ENCODE assay signal across 15 mouse cellular contexts in genomic region chr3:127948326-127948725, GRCm38 (mm10). TPM values are rescaled to one million over a fixed set of nuclear protein-coding genes. Genes with fewer than 3 reads are reported as not detected.
A peak's percentile ranks its signal among the peaks of the same experiment; 100 is the strongest.
DNase-seq lines count a peak whose midpoint lies in the region; ATAC-seq and TF ChIP-seq lines count a peak whose summit lies in the region.
"Had no signal": no experiment of that assay in that cellular context is flagged by ENCODE, and none has a peak within 500 bp of the region (broad histone marks: within the 10 kb centered on the region; RNA-seq: fewer than 3 reads in every experiment).

No protein-coding gene starts in this region.

- TF ChIP-seq CTCF in MEL (IDR thresholded peaks at IDR 0.05 in 2 of 3, conservative IDR thresholded peaks at IDR 0.05 in 1 of 3; ENCODE audit: control insufficient read depth in 1 of 3, insufficient read depth in 1 of 3, low read depth in 2 of 3, low read length in 3 of 3, poor library complexity in 1 of 3, severe bottlenecking in 1 of 3), result no peak
- TF ChIP-seq CTCF in thymus, adult 2 months (IDR thresholded peaks at IDR 0.05; ENCODE audit: borderline replicate concordance, control insufficient read depth, extremely low read depth, insufficient read depth, low read length, poor library complexity), result no peak
- no peak for TF ChIP-seq CTCF in kidney, adult 2 months (conservative IDR thresholded peaks at IDR 0.05; ENCODE audit: insufficient read depth, insufficient read length, low read depth, low read length)

- H3K9ac ChIP-seq in liver, embryonic 13.5 days, result no peak overlapping the region
- H3K9ac ChIP-seq in MEL (ENCODE audit: control insufficient read depth, low read depth, low read length, poor library complexity, severe bottlenecking), result no peak overlapping the region
- H3K9ac ChIP-seq: embryonic facial prominence, embryonic 13.5 days; lung, embryonic 14.5 days; neural tube, embryonic 15.5 days had no signal

- 0 out of 2 replicates have a peak, but pooled peaks have one; percentile 27 for ATAC-seq in liver, embryonic 13.5 days (ENCODE audit: low read depth)
- peak; percentile 89 for ATAC-seq in granulocyte monocyte progenitor cell, adult 5-6 weeks (replicated peaks; ENCODE audit: poor library complexity, severe bottlenecking)
- peak; percentile 76 for ATAC-seq in megakaryocyte progenitor cell, adult 5-6 weeks (replicated peaks; ENCODE audit: poor library complexity)

- H3K4me1 ChIP-seq in liver, embryonic 13.5 days (replicated peaks), result peaks cover 13% of the 10 kb centered on the region
- no peaks in the 10 kb centered on the region for H3K4me1 ChIP-seq in MEL (ENCODE audit: control insufficient read depth in 1 of 2, insufficient read depth in 2 of 2, low read length in 2 of 2)
- H3K4me1 ChIP-seq in thymus, adult 2 months (replicated peaks; ENCODE audit: control insufficient read depth, insufficient read depth, low read length), result 0 out of 2 replicates have a peak, but pooled peaks cover 2% of the 10 kb centered on the region
- H3K4me1 ChIP-seq in kidney, adult 2 months (ENCODE audit: control insufficient read depth, insufficient read depth, low read length), result no peaks in the 10 kb centered on the region
- H3K4me1 ChIP-seq: embryonic facial prominence, embryonic 13.5 days; midbrain, embryonic 10.5 days; neural tube, embryonic 15.5 days had no signal

- H3K9me3 ChIP-seq in liver, embryonic 13.5 days (replicated peaks), result no peaks in the 10 kb centered on the region
- H3K9me3 ChIP-seq in MEL (replicated peaks; ENCODE audit: insufficient read depth, low read length), result no peaks in the 10 kb centered on the region
- H3K9me3 ChIP-seq: embryonic facial prominence, embryonic 13.5 days; G1E; midbrain, embryonic 10.5 days; neural tube, embryonic 15.5 days had no signal

- H3K36me3 ChIP-seq in liver, embryonic 13.5 days, result no peaks in the 10 kb centered on the region
- H3K36me3 ChIP-seq in MEL (ENCODE audit: control insufficient read depth in 1 of 2, insufficient read depth in 2 of 2, low read length in 2 of 2), result no peaks in the 10 kb centered on the region
- no peaks in the 10 kb centered on the region for H3K36me3 ChIP-seq in thymus, adult 2 months (ENCODE audit: control insufficient read depth, insufficient read depth, low read length)
- no peaks in the 10 kb centered on the region for H3K36me3 ChIP-seq in kidney, adult 2 months (ENCODE audit: control insufficient read depth, insufficient read depth, low read length)
- H3K36me3 ChIP-seq: embryonic facial prominence, embryonic 13.5 days; G1E; midbrain, embryonic 10.5 days; neural tube, embryonic 15.5 days had no signal

- H3K4me3 ChIP-seq in liver, embryonic 13.5 days (replicated peaks), result no peak overlapping the region
- H3K4me3 ChIP-seq in MEL (ENCODE audit: control insufficient read depth in 1 of 2, insufficient read depth in 1 of 2, low read depth in 2 of 2, low read length in 2 of 2), result no peak overlapping the region
- H3K4me3 ChIP-seq in thymus, adult 2 months (ENCODE audit: control insufficient read depth, insufficient read depth, low read length), result no peak overlapping the region
- H3K4me3 ChIP-seq in kidney, adult 2 months (ENCODE audit: insufficient read depth, low read depth, low read length), result no peak overlapping the region
- H3K4me3 ChIP-seq: embryonic facial prominence, embryonic 13.5 days; layer of hippocampus, adult 2 months; midbrain, embryonic 10.5 days; neural tube, embryonic 15.5 days had no signal

- no peak for TF ChIP-seq POLR2A in MEL (IDR thresholded peaks at IDR 0.05; ENCODE audit: control insufficient read depth in 1 of 2, insufficient read depth in 1 of 2, low read depth in 1 of 2, low read length in 2 of 2, poor library complexity in 1 of 2)
- TF ChIP-seq POLR2A in thymus, adult 2 months (IDR thresholded peaks at IDR 0.05; ENCODE audit: control insufficient read depth, extremely low read depth, insufficient read depth, low read length, poor library complexity), result no peak
- no peak for TF ChIP-seq POLR2A in kidney, adult 2 months (IDR thresholded peaks at IDR 0.05; ENCODE audit: low read depth, low read length)

- no peak overlapping the region for H3K4me2 ChIP-seq in liver, embryonic 13.5 days
- H3K4me2 ChIP-seq: embryonic facial prominence, embryonic 13.5 days; lung, embryonic 14.5 days; neural tube, embryonic 15.5 days had no signal

- H3K79me2 ChIP-seq in MEL (ENCODE audit: control insufficient read depth, insufficient read depth, low read length, poor library complexity), result no peaks in the 10 kb centered on the region

- WGBS in liver, embryonic 13.5 days (ENCODE audit: insufficient replicate concordance), result 59% methylated on average over 5 of the region's 5 CpGs
- 77% methylated on average over 5 of the region's 5 CpGs for WGBS in thymus, adult 2 months
- 81% methylated on average over 5 of the region's 5 CpGs for WGBS in kidney, adult 2 months

- H3K27me3 ChIP-seq in liver, embryonic 13.5 days, result 0 out of 2 replicates have a peak, but pooled peaks cover 4% of the 10 kb centered on the region
- H3K27me3 ChIP-seq in MEL (ENCODE audit: control insufficient read depth in 1 of 2, insufficient read depth in 2 of 2, low read length in 2 of 2), result no peaks in the 10 kb centered on the region
- H3K27me3 ChIP-seq in thymus, adult 2 months (ENCODE audit: control insufficient read depth, insufficient read depth, low read length), result no peaks in the 10 kb centered on the region
- no peaks in the 10 kb centered on the region for H3K27me3 ChIP-seq in kidney, adult 2 months (replicated peaks; ENCODE audit: control insufficient read depth, insufficient read depth, low read length)

- H3K27ac ChIP-seq in liver, embryonic 13.5 days, result no peak overlapping the region
- H3K27ac ChIP-seq in MEL (ENCODE audit: control insufficient read depth, low read depth, low read length), result no peak overlapping the region
- no peak overlapping the region for H3K27ac ChIP-seq in thymus, adult 2 months (ENCODE audit: control insufficient read depth, insufficient read depth, low read length)
- no peak overlapping the region for H3K27ac ChIP-seq in kidney, adult 2 months (ENCODE audit: insufficient read depth, low read depth, low read length)
- H3K27ac ChIP-seq: embryonic facial prominence, embryonic 13.5 days; layer of hippocampus, adult 2 months; midbrain, embryonic 10.5 days; neural tube, embryonic 15.5 days had no signal

- DNase-seq in liver, embryonic 13.5 days, result no peak
- DNase-seq in liver (no peak), MEL (ENCODE audit: low read depth, low spot score) (no peak)
- DNase-seq in thymus, adult 2 months, result no peak
- DNase-seq in kidney, adult 2 months, result no peak
- DNase-seq: adrenal gland, adult 8-10 months; gastrocnemius, postnatal 10 days had no signal

- no peak for TF ChIP-seq EP300 in MEL (IDR thresholded peaks at IDR 0.05; ENCODE audit: low read depth in 1 of 2, low read length in 2 of 2)

- no peak for TF ChIP-seq RAD21 in MEL (IDR thresholded peaks at IDR 0.05; ENCODE audit: low read depth, low read length)

TF ChIP-seq in MEL, 35 proteins besides CTCF, POLR2A, EP300 and RAD21:
- TF ChIP-seq USF1 (IDR thresholded peaks at IDR 0.05; ENCODE audit: low read depth, low read length) (peak; percentile 67), MYC (IDR thresholded peaks at IDR 0.05; ENCODE audit: low read depth, low read length) (no peak), USF2 (IDR thresholded peaks at IDR 0.05; ENCODE audit: borderline replicate concordance in 1 of 2, insufficient read depth in 1 of 2, low read depth in 1 of 2, low read length in 2 of 2) (peak in 1 of 2 experiments; percentile 23; a peak in 1 of 4 replicates), MXI1 (IDR thresholded peaks at IDR 0.05; ENCODE audit: low read depth, low read length) (no peak)

RNA-seq across cellular contexts. Expression of gene Fam241a, which starts 52.2 kb away (rescaled TPM):
- polyA plus RNA-seq in liver, embryonic 13.5 days (2015; fragmentation: Nextera tagmentation; extraction: Ambion mirVana), result 47.3 and 55.5 TPM in 2 replicates
- total RNA-seq in MEL (2012; rRNA removed), result 22.2 and 30.2 TPM in 2 replicates
- 10 to 100 TPM in 1 of 2 experiments, not detected in 1; 32.0 TPM for polyA plus RNA-seq in MEL (2012; ENCODE audit: insufficient read depth in 1 of 2, insufficient read length in 2 of 2, low read depth in 1 of 2, low replicate concordance in 2 of 2, missing spikeins in 1 of 2)
- 16.4 and 18.0 TPM in 2 replicates for total RNA-seq in granulocyte monocyte progenitor cell, adult 5-6 weeks (2014; fragmentation: Nextera tagmentation)
- total RNA-seq in granulocyte monocyte progenitor cell, adult 5-6 weeks (2017), result 20.0 and 28.2 TPM in 2 replicates
- 34.4 and 38.7 TPM in 2 replicates for total RNA-seq in megakaryocyte progenitor cell, adult 5-6 weeks (2015)
- total RNA-seq in megakaryocyte progenitor cell, adult 5-6 weeks (2017), result 21.0 and 27.7 TPM in 2 replicates
- 4.8 and 5.7 TPM in 2 replicates for polyA plus RNA-seq in thymus, adult 2 months (2012; rRNA removed)
- polyA plus RNA-seq in kidney, adult 2 months (2012; rRNA removed), result 2.4 and 3.6 TPM in 2 replicates

Comparison
In these comparisons a context has a peak if more than half of its experiments do, and no peak if none do; other contexts are left out.
1. ATAC-seq: peak in every context shown above with its lines; median percentile 89 in granulocyte monocyte progenitor cell, adult 5-6 weeks; 76 in megakaryocyte progenitor cell, adult 5-6 weeks; 27 in liver, embryonic 13.5 days.